Mouse (Mus musculus) common myeloid progenitor, adult 5-6 weeks (primary cell): ENCODE results near the gene Ncaph2. TPM values are rescaled to one million over a fixed set of nuclear protein-coding genes. Genes with fewer than 3 reads are reported as not detected.

ENCODE experiments used
- total RNA-seq: library from RNA; stranded (forward); fragments of 200-1000, 187-1606 nt; gene quantifications from 2 replicates; pipeline ENCODE4 v1.2.3, GENCODE M21; 2017

Gene Ncaph2
- total RNA-seq, 1 experiment from 2014 or later: 106 TPM

Other genes starting within 250 kb of the Ncaph2 start
- 14.6 and 21.7 TPM in 2 replicates for gene Tubgcp6, start 232.6 kb upstream of the Ncaph2 start, total RNA-seq
- 15.7 and 18.0 TPM in 2 replicates for gene Hdac10, start 227.0 kb upstream of the Ncaph2 start, total RNA-seq
- gene Mapk12, start 215.0 kb upstream of the Ncaph2 start, total RNA-seq: not detected in 2 replicates
- 0.50 and 0.73 TPM in 2 replicates for gene Mapk11, start 206.1 kb upstream of the Ncaph2 start, total RNA-seq
- 20.2 and 29.2 TPM in 2 replicates for gene Plxnb2, start 174.9 kb upstream of the Ncaph2 start, total RNA-seq
- gene Dennd6b, start 159.2 kb upstream of the Ncaph2 start, total RNA-seq: 1.6 and 2.3 TPM in 2 replicates
- gene Ppp6r2, start 144.2 kb upstream of the Ncaph2 start, total RNA-seq: 15.6 and 22.7 TPM in 2 replicates
- 43.3 and 53.7 TPM in 2 replicates for gene Sbf1, start 40.4 kb upstream of the Ncaph2 start, total RNA-seq
- not detected in 2 replicates for gene Adm2, start 33.0 kb upstream of the Ncaph2 start, total RNA-seq
- not detected in 2 replicates for gene Miox, start 21.3 kb upstream of the Ncaph2 start, total RNA-seq
- 13.9 and 14.4 TPM in 2 replicates for gene Lmf2, start 60 bp upstream of the Ncaph2 start, total RNA-seq
- 21.8 and 23.0 TPM in 2 replicates for gene Sco2, start 18.1 kb downstream of the Ncaph2 start, total RNA-seq
- 0.68 and 0.78 TPM in 2 replicates for gene Tymp, start 21.3 kb downstream of the Ncaph2 start, total RNA-seq
- 2.9 and 3.0 TPM in 2 replicates for gene Odf3b, start 23.6 kb downstream of the Ncaph2 start, total RNA-seq
- gene Klhdc7b, start 29.2 kb downstream of the Ncaph2 start, total RNA-seq: not detected in 2 replicates
- not detected in 2 replicates for gene Syce3, start 54.8 kb downstream of the Ncaph2 start, total RNA-seq
- gene Cpt1b, start 70.1 kb downstream of the Ncaph2 start, total RNA-seq: 2.6 TPM in 1 of 2 replicates, not detected in the other
- gene C730034F03Rik, start 73.9 kb downstream of the Ncaph2 start, total RNA-seq: 3.9 and 7.0 TPM in 2 replicates
- gene Gm44502, start 74.0 kb downstream of the Ncaph2 start, total RNA-seq: 0.29 and 0.46 TPM in 2 replicates
- gene Chkb, start 74.2 kb downstream of the Ncaph2 start, total RNA-seq: 11.7 and 15.9 TPM in 2 replicates
- gene Mapk8ip2, start 98.2 kb downstream of the Ncaph2 start, total RNA-seq: not detected in 2 replicates
- gene Arsa, start 121.7 kb downstream of the Ncaph2 start, total RNA-seq: 9.4 and 12.9 TPM in 2 replicates
- gene Shank3, start 143.9 kb downstream of the Ncaph2 start, total RNA-seq: 10.2 and 14.9 TPM in 2 replicates
- not detected in 2 replicates for gene Acr, start 212.6 kb downstream of the Ncaph2 start, total RNA-seq
- gene Rabl2, start 236.2 kb downstream of the Ncaph2 start, total RNA-seq: 11.1 and 12.6 TPM in 2 replicates